8 mouse cellular contexts compared by ENCODE assay signal in the genomic region with DNA sequence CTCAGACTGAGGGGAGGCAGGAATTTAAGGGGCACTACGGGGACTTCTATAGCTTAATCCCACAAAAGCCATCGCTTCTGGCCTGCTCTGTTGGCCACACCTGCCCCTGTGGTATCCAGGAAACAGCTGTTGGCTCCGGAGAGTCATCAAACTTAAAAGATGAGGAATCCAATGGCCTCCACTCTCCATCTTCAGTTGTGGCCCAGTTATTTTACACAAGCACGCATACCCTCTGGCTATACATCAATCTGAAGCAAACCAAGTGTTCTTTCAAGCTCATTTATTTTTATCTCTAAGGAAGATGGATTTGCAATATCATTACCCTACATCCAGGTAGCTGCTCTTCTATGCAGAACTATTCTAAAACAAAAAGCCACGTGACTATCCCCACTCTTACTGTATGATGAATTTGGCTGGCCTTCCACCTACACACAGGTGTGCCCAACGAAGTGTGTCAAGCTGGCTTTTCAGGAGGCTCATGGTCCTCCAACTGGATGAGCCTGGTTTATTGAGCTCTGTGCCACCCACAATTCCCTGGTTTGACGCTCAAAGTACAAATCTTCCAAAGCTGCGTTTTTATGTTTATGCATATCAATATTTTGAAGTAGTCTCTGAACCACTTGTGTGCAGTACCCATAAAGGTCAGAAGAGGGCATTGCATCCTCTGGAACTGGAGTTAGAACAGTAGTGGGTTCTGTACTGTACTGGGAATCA. TPM values are rescaled to one million over a fixed set of nuclear protein-coding genes. Genes with fewer than 3 reads are reported as not detected.
A peak's percentile ranks its signal among the peaks of the same experiment; 100 is the strongest.
DNase-seq lines count a peak whose midpoint lies in the region; ATAC-seq and TF ChIP-seq lines count a peak whose summit lies in the region.

No protein-coding gene starts in this region.

- ATAC-seq in erythroid progenitor cell, adult 5-6 weeks (replicated peaks; ENCODE audit: low FRiP score, poor library complexity, severe bottlenecking), result 0 out of 2 replicates have a peak, but pooled peaks have one; percentile 16
- no peak for ATAC-seq in intestine, embryonic 14.5 days (replicated peaks; ENCODE audit: low FRiP score, low TSS enrichment, low read depth)
- ATAC-seq in lung, embryonic 15.5 days (ENCODE audit: borderline replicate concordance, extremely low read depth, low FRiP score, low TSS enrichment), result no peak

- WGBS in intestine, embryonic 14.5 days, result 72% methylated on average over 8 of the region's 8 CpGs
- WGBS in lung, embryonic 15.5 days, result 63% methylated on average over 8 of the region's 8 CpGs
- WGBS in small intestine, adult 2 months, result 48% methylated on average over 8 of the region's 8 CpGs

- peak overlapping the region; percentile 89 for H3K4me3 ChIP-seq in intestine, embryonic 14.5 days (ENCODE audit: low read depth, low read length)
- peak overlapping the region; percentile 83 for H3K4me3 ChIP-seq in lung, embryonic 15.5 days
- H3K4me3 ChIP-seq in small intestine, adult 2 months (ENCODE audit: low read depth, low read length), result peak overlapping the region; percentile 81

- H3K27ac ChIP-seq in intestine, embryonic 14.5 days (ENCODE audit: low read depth), result peak overlapping the region; percentile 91
- H3K27ac ChIP-seq in lung, embryonic 15.5 days, result peak overlapping the region; percentile 94
- peak overlapping the region; percentile 73 for H3K27ac ChIP-seq in small intestine, adult 2 months (ENCODE audit: insufficient read depth, low read depth, low read length)

- no peaks in the 10 kb centered on the region for H3K27me3 ChIP-seq in intestine, embryonic 14.5 days (replicated peaks; ENCODE audit: control insufficient read depth, insufficient read depth, low read length)
- no peaks in the 10 kb centered on the region for H3K27me3 ChIP-seq in lung, embryonic 15.5 days
- no peaks in the 10 kb centered on the region for H3K27me3 ChIP-seq in small intestine, adult 2 months (ENCODE audit: control insufficient read depth, insufficient read depth, low read length)

- TF ChIP-seq CTCF in small intestine, adult 2 months (IDR thresholded peaks at IDR 0.05; ENCODE audit: extremely low read depth, insufficient read length, insufficient replicate concordance, low read depth, low read length), result peak; percentile 21; the same call in 1 of the 2 replicates

- peaks cover 19% of the 10 kb centered on the region for H3K4me1 ChIP-seq in intestine, embryonic 14.5 days (replicated peaks; ENCODE audit: control insufficient read depth, insufficient read depth, low read length)
- H3K4me1 ChIP-seq in lung, embryonic 15.5 days, result peaks cover 30% of the 10 kb centered on the region
- peaks cover 28% of the 10 kb centered on the region for H3K4me1 ChIP-seq in small intestine, adult 2 months (ENCODE audit: control insufficient read depth, insufficient read depth, insufficient read length, low read length)

- H3K9ac ChIP-seq in intestine, embryonic 14.5 days (ENCODE audit: low read length), result peak overlapping the region; percentile 93
- peak overlapping the region; percentile 86 for H3K9ac ChIP-seq in lung, embryonic 15.5 days

- DNase-seq in B cell, adult 2 months, result peak; percentile 70
- DNase-seq in ES-CJ7 (ENCODE audit: low read depth, low spot score), result peak; percentile 74
- no peak for DNase-seq in intestine, embryonic 14.5 days (ENCODE audit: low spot score)
- DNase-seq in urinary bladder, postnatal 25 days (ENCODE audit: low spot score), result no peak
- no peak for DNase-seq in layer of hippocampus, adult 8-10 months (ENCODE audit: low spot score in 2 of 2)

- H3K36me3 ChIP-seq in intestine, embryonic 14.5 days (ENCODE audit: control insufficient read depth, insufficient read depth, low read length), result peaks cover 57% of the 10 kb centered on the region
- H3K36me3 ChIP-seq in lung, embryonic 15.5 days, result peaks cover 60% of the 10 kb centered on the region
- peaks cover 35% of the 10 kb centered on the region for H3K36me3 ChIP-seq in small intestine, adult 2 months (ENCODE audit: control insufficient read depth, insufficient read depth, low read length)

- H3K9me3 ChIP-seq in intestine, embryonic 14.5 days (ENCODE audit: control insufficient read depth, low read length), result peaks cover 4% of the 10 kb centered on the region; the same call in 1 of the 2 replicates
- H3K9me3 ChIP-seq in lung, embryonic 15.5 days, result no peaks in the 10 kb centered on the region

- TF ChIP-seq POLR2A in small intestine, adult 2 months (IDR thresholded peaks at IDR 0.05; ENCODE audit: low read depth, low read length), result no peak

- H3K4me2 ChIP-seq in intestine, embryonic 14.5 days (ENCODE audit: low read length), result peak overlapping the region; percentile 97
- H3K4me2 ChIP-seq in lung, embryonic 15.5 days, result peak overlapping the region; percentile 89

RNA-seq across cellular contexts. Expression of a gene that starts 1.0 kb away (rescaled TPM):
- 134 and 150 TPM in 2 replicates for total RNA-seq in erythroid progenitor cell, adult 5-6 weeks (2015; ENCODE audit: low replicate concordance)
- 45.3 and 49.3 TPM in 2 replicates for total RNA-seq in erythroid progenitor cell, adult 5-6 weeks (2017; ENCODE audit: low replicate concordance)
- polyA plus RNA-seq in intestine, embryonic 14.5 days (2014; fragmentation: Nextera tagmentation; extraction: Ambion mirVana), result 627 and 633 TPM in 2 replicates
- 697 and 699 TPM in 2 replicates for polyA plus RNA-seq in lung, embryonic 15.5 days (2015; fragmentation: Nextera tagmentation; extraction: Ambion mirVana)
- 489 and 1,022 TPM in 2 replicates for polyA plus RNA-seq in small intestine, adult 2 months (2012; rRNA removed)
- total RNA-seq in layer of hippocampus, adult 8-10 months (2022), result 100 to 1,000 TPM; 268 to 314 (median 278) TPM

RNA-seq across cellular contexts. Expression of a gene that starts 9.4 kb away (rescaled TPM):
- total RNA-seq in erythroid progenitor cell, adult 5-6 weeks (2015; ENCODE audit: low replicate concordance), result 101 and 104 TPM in 2 replicates
- total RNA-seq in erythroid progenitor cell, adult 5-6 weeks (2017; ENCODE audit: low replicate concordance), result 112 and 141 TPM in 2 replicates
- 746 and 800 TPM in 2 replicates for polyA plus RNA-seq in intestine, embryonic 14.5 days (2014; fragmentation: Nextera tagmentation; extraction: Ambion mirVana)
- 847 and 883 TPM in 2 replicates for polyA plus RNA-seq in lung, embryonic 15.5 days (2015; fragmentation: Nextera tagmentation; extraction: Ambion mirVana)
- 442 and 705 TPM in 2 replicates for polyA plus RNA-seq in small intestine, adult 2 months (2012; rRNA removed)
- 100 to 1,000 TPM; 119 to 147 (median 134) TPM for total RNA-seq in layer of hippocampus, adult 8-10 months (2022)

RNA-seq across cellular contexts. Expression of a gene that starts 15.7 kb away (rescaled TPM):
- total RNA-seq in erythroid progenitor cell, adult 5-6 weeks (2015; ENCODE audit: low replicate concordance), result 72.9 and 87.2 TPM in 2 replicates
- 142 and 227 TPM in 2 replicates for total RNA-seq in erythroid progenitor cell, adult 5-6 weeks (2017; ENCODE audit: low replicate concordance)
- 387 and 448 TPM in 2 replicates for polyA plus RNA-seq in intestine, embryonic 14.5 days (2014; fragmentation: Nextera tagmentation; extraction: Ambion mirVana)
- polyA plus RNA-seq in lung, embryonic 15.5 days (2015; fragmentation: Nextera tagmentation; extraction: Ambion mirVana), result 511 and 543 TPM in 2 replicates
- polyA plus RNA-seq in small intestine, adult 2 months (2012; rRNA removed), result 12.0 and 24.0 TPM in 2 replicates
- total RNA-seq in layer of hippocampus, adult 8-10 months (2022), result 10 to 100 TPM; 38.1 to 61.8 (median 52.9) TPM

RNA-seq across cellular contexts. Expression of a gene that starts 15.8 kb away (rescaled TPM):
- total RNA-seq in erythroid progenitor cell, adult 5-6 weeks (2015; ENCODE audit: low replicate concordance), result 28.1 and 35.0 TPM in 2 replicates
- 2.8 and 12.1 TPM in 2 replicates for total RNA-seq in erythroid progenitor cell, adult 5-6 weeks (2017; ENCODE audit: low replicate concordance)
- 244 TPM in 2 replicates for polyA plus RNA-seq in intestine, embryonic 14.5 days (2014; fragmentation: Nextera tagmentation; extraction: Ambion mirVana)
- 215 and 222 TPM in 2 replicates for polyA plus RNA-seq in lung, embryonic 15.5 days (2015; fragmentation: Nextera tagmentation; extraction: Ambion mirVana)
- 46.4 and 97.9 TPM in 2 replicates for polyA plus RNA-seq in small intestine, adult 2 months (2012; rRNA removed)
- 10 to 100 TPM; 91.1 to 99.6 (median 93.6) TPM for total RNA-seq in layer of hippocampus, adult 8-10 months (2022)

RNA-seq across cellular contexts. Expression of a gene that starts 25.9 kb away (rescaled TPM):
- not detected in 2 replicates for total RNA-seq in erythroid progenitor cell, adult 5-6 weeks (2015; ENCODE audit: low replicate concordance)
- total RNA-seq in erythroid progenitor cell, adult 5-6 weeks (2017; ENCODE audit: low replicate concordance), result not detected in 2 replicates
- 3.5 and 4.4 TPM in 2 replicates for polyA plus RNA-seq in intestine, embryonic 14.5 days (2014; fragmentation: Nextera tagmentation; extraction: Ambion mirVana)
- 0.78 and 1.4 TPM in 2 replicates for polyA plus RNA-seq in lung, embryonic 15.5 days (2015; fragmentation: Nextera tagmentation; extraction: Ambion mirVana)
- polyA plus RNA-seq in small intestine, adult 2 months (2012; rRNA removed), result 0.98 and 7.2 TPM in 2 replicates
- 1 to 10 TPM in 3 of 4 experiments, not detected in 1; 1.3 to 2.7 (median 1.5) TPM for total RNA-seq in layer of hippocampus, adult 8-10 months (2022)

Comparison
In these comparisons a context has a peak if more than half of its experiments do, and no peak if none do; other contexts are left out.
1. DNase-seq: peak in B cell, adult 2 months (2 of 2) and ES-CJ7 (single experiment); none in intestine, embryonic 14.5 days (single experiment), urinary bladder, postnatal 25 days (single experiment) and layer of hippocampus, adult 8-10 months (0 of 2).
2. RNA of a gene that starts 15.7 kb away (polyA plus RNA-seq): 511 to 543 TPM in lung, embryonic 15.5 days and 387 to 448 TPM in intestine, embryonic 14.5 days; 12.0 to 24.0 TPM in small intestine, adult 2 months; every median in the first group is over 10 times any median in the second.
3. Peak in every context shown above with its lines, with median percentiles within 50 percentile points of each other: H3K27ac ChIP-seq and H3K4me3 ChIP-seq.